Mouse (Mus musculus) CD4-positive, CD25-positive, alpha-beta regulatory T cell (primary cell): ENCODE data around the gene Tmem106a. TPM values are rescaled to one million over a fixed set of nuclear protein-coding genes. Genes with fewer than 3 reads are reported as not detected.

Experiments used
- polyA plus RNA-seq: library from polyadenylated mRNA; unstranded; fragments of 100-300 nt; shearing (Covaris generic); gene quantifications from one replicate; pipeline ENCODE4 v1.2.1, GENCODE M21; 2017

Gene Tmem106a
- 7.4 TPM for polyA plus RNA-seq

GRCm38 (mm10) chr11:101582054-101583035 lies at the start of gene Tmem106a:
Tmem106a (plus strand) TSS chr11:101582242.

GRCm38 (mm10) chr11:101551751-101552475 lies 30.1 kb upstream of the Tmem106a start, which contains the start of the genes Brca1 and Nbr1:
Brca1 (minus strand) TSS chr11:101551955.
Nbr1 (plus strand) TSS chr11:101552149.

GRCm38 (mm10) chr11:101599156-101599555 lies 17.1 kb downstream of the Tmem106a start, which contains the start of gene Gm11634:
Gm11634 (minus strand) TSS chr11:101599256.

GRCm38 (mm10) chr11:101626995-101627856 lies 45.2 kb downstream of the Tmem106a start, which contains the start of gene Rdm1:
Rdm1 (plus strand) TSS chr11:101627195.

Other genes starting within 250 kb of the Tmem106a start
- gene G6pc, start 214.7 kb upstream of the Tmem106a start, polyA plus RNA-seq = not detected
- 40.9 TPM for gene Aarsd1, start 164.6 kb upstream of the Tmem106a start, polyA plus RNA-seq
- 2.3 TPM for gene Gm27029, start 157.4 kb upstream of the Tmem106a start, polyA plus RNA-seq
- 32.5 TPM for gene Rundc1, start 157.2 kb upstream of the Tmem106a start, polyA plus RNA-seq
- gene Ptges3l, start 156.9 kb upstream of the Tmem106a start, polyA plus RNA-seq = 3.1 TPM
- gene Rpl27, start 139.9 kb upstream of the Tmem106a start, polyA plus RNA-seq = 356 TPM
- 192 TPM for gene Ifi35, start 133.8 kb upstream of the Tmem106a start, polyA plus RNA-seq
- 0.22 TPM for gene Rnd2, start 117.2 kb upstream of the Tmem106a start, polyA plus RNA-seq
- gene Vat1, start 116.0 kb upstream of the Tmem106a start, polyA plus RNA-seq = 0.59 TPM
- 2.4 TPM for gene Brca1, start 30.3 kb upstream of the Tmem106a start, polyA plus RNA-seq
- gene Nbr1, start 30.1 kb upstream of the Tmem106a start, polyA plus RNA-seq = 105 TPM
- gene Gm11634, start 17.0 kb downstream of the Tmem106a start, polyA plus RNA-seq = 0.24 TPM
- 56.6 TPM for gene Rdm1, start 45.0 kb downstream of the Tmem106a start, polyA plus RNA-seq
- 1.6 TPM for gene Arl4d, start 83.3 kb downstream of the Tmem106a start, polyA plus RNA-seq
- 50.6 TPM for gene Dhx8, start 150.7 kb downstream of the Tmem106a start, polyA plus RNA-seq
- 0.11 TPM for gene Etv4, start 203.1 kb downstream of the Tmem106a start, polyA plus RNA-seq